Mouse (Mus musculus) bone marrow macrophage, adult 2 months (primary cell): ENCODE results near the gene Hnrnpf. TPM values are rescaled to one million over a fixed set of nuclear protein-coding genes. Genes with fewer than 3 reads are reported as not detected.

ENCODE experiments used
- H3K27ac ChIP-seq: 2 replicates; pipeline ENCODE4 v1.5.1; 2012; ENCODE audit warnings: low read depth, low read length; ENCODE audit not compliant: insufficient read depth
- H3K4me1 ChIP-seq: 2 replicates; pipeline ENCODE4 v1.6.1; 2012; ENCODE audit warnings: low read length; ENCODE audit not compliant: control insufficient read depth, insufficient read depth
- H3K4me3 ChIP-seq: 2 replicates; pipeline ENCODE4 v1.5.1; 2012; ENCODE audit warnings: mild to moderate bottlenecking, low read length, moderate library complexity; ENCODE audit not compliant: insufficient read depth
- CTCF ChIP-seq: IDR thresholded peaks from 2 replicates; pipeline ENCODE4 v1.5.1; 2012; ENCODE audit warnings: low read depth, mild to moderate bottlenecking, low read length, moderate library complexity
- POLR2A ChIP-seq: IDR thresholded peaks from 2 replicates; pipeline ENCODE4 v1.6.1; 2012; ENCODE audit warnings: mild to moderate bottlenecking, low read depth, low read length, borderline replicate concordance
- polyA plus RNA-seq: library from polyadenylated mRNA; stranded (reverse); fragments of >200 nt; gene quantifications from 2 replicates; pipeline ENCODE4 v1.2.4, GENCODE M21; 2012; ENCODE audit not compliant: missing spikeins, insufficient read depth, insufficient read length

Hnrnpf gene
- polyA plus RNA-seq, 1 experiment: 355 TPM

GRCm38 (mm10) chr6:117906590-117907271, 6.6 kb downstream of the Hnrnpf start:
- peaks cover 15% of the 10 kb centered on the region for H3K4me1 ChIP-seq
- no peak for TF ChIP-seq CTCF
- no peak for TF ChIP-seq POLR2A
- peak overlapping the region; percentile 89 for H3K27ac ChIP-seq
- peak overlapping the region; percentile 92 for H3K4me3 ChIP-seq

- TF ChIP-seq CTCF: no peak
- no peak for TF ChIP-seq POLR2A
- peak overlapping the region; percentile 92 for H3K4me3 ChIP-seq
- H3K4me1 ChIP-seq: peaks cover 17% of the 10 kb centered on the region
- peak overlapping the region; percentile 89 for H3K27ac ChIP-seq
Observed at GRCm38 (mm10) chr6:117907301-117907978, 7.3 kb downstream of the Hnrnpf start.

- Histone ChIP-seq H3K4me3 (peak overlapping the region; percentile 92), H3K4me1 (peaks cover 19% of the 10 kb centered on the region), H3K27ac (peak overlapping the region; percentile 66)
- TF ChIP-seq POLR2A (no peak), CTCF (no peak)
Observed at GRCm38 (mm10) chr6:117907979-117908355, 7.8 kb downstream of the Hnrnpf start.

DNA sequence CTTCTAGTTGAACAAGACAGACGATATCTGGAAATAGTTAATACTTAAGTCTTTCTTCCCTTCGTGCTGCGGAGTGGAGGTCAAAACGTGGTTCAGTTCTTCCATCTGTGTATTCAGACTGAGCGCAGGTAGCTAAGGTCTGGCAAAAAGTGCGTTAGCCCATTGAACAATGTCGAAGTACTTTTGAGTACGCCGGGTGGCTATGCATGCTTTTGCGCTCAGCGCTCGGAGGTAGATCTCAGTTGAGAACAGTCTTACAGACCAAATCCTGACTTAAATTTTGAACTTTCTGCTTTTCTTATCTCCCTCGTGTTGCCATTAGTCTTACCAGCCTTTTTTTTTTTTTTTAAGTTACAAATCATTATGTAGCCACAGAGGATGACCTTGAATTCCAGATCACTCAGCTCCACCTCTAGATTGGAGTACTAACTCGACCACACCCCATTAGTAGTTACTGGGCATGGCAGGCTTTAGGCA, 8.3 kb downstream of the Hnrnpf start:
- Histone ChIP-seq H3K4me1 (peaks cover 23% of the 10 kb centered on the region), H3K4me3 (peak overlapping the region; percentile 92), H3K27ac (peak overlapping the region; percentile 66)
- TF ChIP-seq CTCF (no peak), POLR2A (no peak)

- Histone ChIP-seq H3K27ac (no peak overlapping the region), H3K4me3 (peak overlapping the region; percentile 92), H3K4me1 (peaks cover 23% of the 10 kb centered on the region)
- TF ChIP-seq POLR2A (no peak), CTCF (no peak)
Observed at GRCm38 (mm10) chr6:117910120-117910661, 10.1 kb downstream of the Hnrnpf start.

GRCm38 (mm10) chr6:117914541-117914940, 14.4 kb downstream of the Hnrnpf start:
- no peak overlapping the region for H3K27ac ChIP-seq
- H3K4me3 ChIP-seq: no peak overlapping the region
- H3K4me1 ChIP-seq: peaks cover 24% of the 10 kb centered on the region
- no peak for TF ChIP-seq POLR2A
- TF ChIP-seq CTCF: no peak

DNA sequence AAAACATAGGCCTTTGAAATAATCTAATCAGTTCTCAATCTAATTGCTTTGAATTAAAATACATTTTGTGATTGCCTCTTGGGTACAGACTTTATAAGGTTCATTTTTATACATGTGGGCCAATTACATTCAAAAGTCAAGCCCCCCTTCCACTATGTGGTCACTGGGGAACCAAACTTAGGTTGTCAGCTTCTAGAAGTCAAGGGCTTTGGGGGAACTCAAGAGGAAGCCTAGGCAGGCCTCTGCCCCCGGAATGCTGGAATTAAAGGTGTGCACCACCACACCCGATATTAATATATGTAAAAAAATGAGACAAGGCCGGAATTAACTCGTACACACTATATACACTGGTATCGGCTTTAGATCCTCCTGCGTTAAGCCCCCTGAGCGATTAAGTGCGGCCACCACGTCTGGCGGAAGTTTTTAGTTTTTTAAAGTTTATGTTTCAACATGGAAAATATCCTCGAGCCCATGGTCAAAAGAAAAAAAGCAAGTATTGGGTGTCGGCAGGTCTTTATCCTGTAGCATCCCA, 16.1 kb downstream of the Hnrnpf start:
- TF ChIP-seq POLR2A (no peak), CTCF (no peak)
- Histone ChIP-seq H3K27ac (peak overlapping the region; percentile 100), H3K4me3 (peak overlapping the region; percentile 94), H3K4me1 (peaks cover 21% of the 10 kb centered on the region)

GRCm38 (mm10) chr6:117916737-117917426, 16.8 kb downstream of the Hnrnpf start:
- Histone ChIP-seq H3K27ac (peak overlapping the region; percentile 100), H3K4me3 (peak overlapping the region; percentile 94), H3K4me1 (peaks cover 20% of the 10 kb centered on the region)
- TF ChIP-seq CTCF (no peak), POLR2A (no peak)

GRCm38 (mm10) chr6:117917576-117917975, 17.5 kb downstream of the Hnrnpf start:
- Histone ChIP-seq H3K4me3 (peak overlapping the region; percentile 94), H3K27ac (peak overlapping the region; percentile 100), H3K4me1 (peaks cover 17% of the 10 kb centered on the region)
- TF ChIP-seq POLR2A: no peak
